Mouse (Mus musculus) MEL (cell line): ENCODE results near the gene Psmb11.

ENCODE experiments used
- EP300 ChIP-seq, 2 experiments: IDR thresholded peaks; 2 replicates each; pipeline ENCODE4 v1.6.1; 2011; ENCODE audit warnings: improper control_type of control experiment in 2 of 2, low read length in 2 of 2, low read depth in 1 of 2, mild to moderate bottlenecking in 1 of 2
- HCFC1 ChIP-seq: IDR thresholded peaks from 2 replicates; pipeline ENCODE4 v1.6.1; 2012; ENCODE audit warnings: low read depth, mild to moderate bottlenecking, inconsistent platforms, low read length, improper control_type of control experiment, moderate library complexity
- TBP ChIP-seq: IDR thresholded peaks from 2 replicates; pipeline ENCODE4 v1.8.0; 2011; ENCODE audit warnings: low read depth, low read length, improper control_type of control experiment

DNA sequence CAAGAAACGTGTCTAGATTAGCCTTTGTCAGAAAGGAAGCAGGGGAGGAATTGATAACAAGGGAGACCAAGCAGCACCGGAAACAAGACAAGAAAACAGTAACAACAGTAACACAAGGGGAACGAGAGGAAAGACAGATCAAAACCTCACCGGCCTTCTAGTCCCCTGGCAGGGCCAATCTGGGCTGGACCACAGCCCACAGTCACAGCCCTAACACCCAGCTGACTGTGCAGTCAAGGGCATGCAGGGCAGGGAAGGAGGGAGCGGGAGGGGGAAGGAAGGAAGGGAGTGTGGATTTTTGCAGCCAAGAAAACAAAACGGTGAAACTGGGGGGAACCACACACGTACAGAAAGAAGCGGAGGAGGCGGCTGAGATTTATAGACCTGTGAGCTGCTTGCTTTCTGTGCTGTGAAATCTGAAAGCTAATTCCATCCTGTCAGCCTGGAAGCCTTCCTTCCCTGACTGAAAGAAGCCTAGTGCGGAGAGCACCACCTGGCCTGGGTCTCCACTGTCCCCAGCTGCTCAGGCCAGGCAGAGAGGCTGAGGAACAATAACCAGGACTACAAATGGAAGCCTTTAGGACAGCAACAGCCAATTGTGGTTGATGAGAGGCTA is 28.8 kb upstream of the Psmb11 start:
- TF ChIP-seq EP300 (IDR thresholded peaks at IDR 0.05; ENCODE audit: low read depth in 1 of 2, low read length in 2 of 2), result peak; percentile 62 to 86
- 0 out of 2 replicates have a peak, but pooled peaks have one; percentile 16 for TF ChIP-seq HCFC1
- no peak; the same call in 1 of the 2 replicates for TF ChIP-seq TBP
